Mouse (Mus musculus) hindbrain, embryonic 16.5 days (tissue): ENCODE data around the gene Arhgap28. TPM values are rescaled to one million over a fixed set of nuclear protein-coding genes. Genes with fewer than 3 reads are reported as not detected.

Experiments used
- ATAC-seq: fragments of 200-750 bp; cut with Nextera tagmentation; 2 replicates; pipeline ENCODE4 v1.8.0; 2017; ENCODE audit warnings: moderate TSS enrichment, moderate library complexity
- H3K27ac ChIP-seq: fragments of 300-500 bp; sonication (generic); 2 replicates; pipeline ENCODE4 v1.5.1; 2014; ENCODE audit warnings: low read depth, mild to moderate bottlenecking, control low read depth, low read length, moderate library complexity
- H3K27me3 ChIP-seq: fragments of 300-500 bp; sonication (generic); replicated peaks from 2 replicates; pipeline ENCODE4 v1.6.1; 2014; ENCODE audit warnings: low read length; ENCODE audit not compliant: control insufficient read depth, insufficient read depth
- H3K36me3 ChIP-seq: fragments of 300-500 bp; sonication (generic); 2 replicates; pipeline ENCODE4 v1.6.1; 2014; ENCODE audit warnings: mild to moderate bottlenecking, low read length, moderate library complexity, mixed read lengths; ENCODE audit not compliant: control insufficient read depth, insufficient read depth
- H3K4me1 ChIP-seq: fragments of 300-500 bp; sonication (generic); 2 replicates; pipeline ENCODE4 v1.6.1; 2014; ENCODE audit warnings: low read depth, low read length; ENCODE audit not compliant: control insufficient read depth, insufficient read depth
- H3K4me2 ChIP-seq: fragments of 300-500 bp; sonication (generic); 2 replicates; pipeline ENCODE4 v1.6.1; 2014; ENCODE audit warnings: mild to moderate bottlenecking, low read length, control low read depth, moderate library complexity
- H3K4me3 ChIP-seq: fragments of 300-500 bp; sonication (generic); 2 replicates; pipeline ENCODE4 v1.5.1; 2014; ENCODE audit warnings: mild to moderate bottlenecking, low read length, control low read depth, moderate library complexity
- H3K9ac ChIP-seq: fragments of 300-500 bp; sonication (generic); 2 replicates; pipeline ENCODE4 v1.6.1; 2014; ENCODE audit warnings: low read depth, mild to moderate bottlenecking, control low read depth, low read length, moderate library complexity
- H3K9me3 ChIP-seq: fragments of 300-500 bp; sonication (generic); 2 replicates; pipeline ENCODE4 v1.6.1; 2014; ENCODE audit warnings: mild to moderate bottlenecking, low read length, moderate library complexity; ENCODE audit not compliant: control insufficient read depth
- WGBS: fragments of 180-500 bp; shearing (Covaris S2); extraction: QIAGEN DNeasy Blood & Tissue Kit; methylation state at CpG from one replicate; pipeline ENCODE4 v1.1.7; 2014; 5-methylcytosine and 5-hydroxymethylcytosine counted together
- polyA plus RNA-seq: library from polyadenylated mRNA; unstranded; fragments of >200 nt; fragmentation: Nextera tagmentation; extraction: Ambion mirVana; gene quantifications from 2 replicates; pipeline ENCODE4 v1.2.1, GENCODE M21; 2015

The Arhgap28 gene
- polyA plus RNA-seq, 1 experiment from 2014 or later = 5.9 TPM

- Histone ChIP-seq H3K4me3 (no peak overlapping the region), H3K9me3 (no peaks in the 10 kb centered on the region), H3K4me1 (peaks cover 4% of the 10 kb centered on the region; the same call in 1 of the 2 replicates), H3K27ac (no peak overlapping the region), H3K27me3 (no peaks in the 10 kb centered on the region), H3K36me3 (no peaks in the 10 kb centered on the region), H3K9ac (no peak overlapping the region), H3K4me2 (no peak overlapping the region)
- 76% methylated on average over 5 of the region's 5 CpGs for WGBS
- no peak for ATAC-seq
Measured at GRCm38 (mm10) chr17:67954961-67955360, 49.0 kb downstream of the Arhgap28 start.

- no peaks in the 10 kb centered on the region for H3K27me3 ChIP-seq
- no peak overlapping the region for H3K9ac ChIP-seq
- WGBS = 71% methylated on average over 11 of the region's 11 CpGs
- ATAC-seq = no peak
- no peak overlapping the region; the same call in 1 of the 2 replicates for H3K27ac ChIP-seq
- 0 out of 2 replicates have a peak overlapping the region, but pooled peaks have one; percentile 8 for H3K4me3 ChIP-seq
- no peak overlapping the region for H3K4me2 ChIP-seq
- no peaks in the 10 kb centered on the region for H3K36me3 ChIP-seq
- no peaks in the 10 kb centered on the region for H3K9me3 ChIP-seq
- H3K4me1 ChIP-seq = peaks cover 4% of the 10 kb centered on the region; the same call in 1 of the 2 replicates
Measured at GRCm38 (mm10) chr17:67950523-67951213, 53.3 kb downstream of the Arhgap28 start.

- Histone ChIP-seq H3K9ac (no peak overlapping the region), H3K36me3 (no peaks in the 10 kb centered on the region), H3K9me3 (no peaks in the 10 kb centered on the region), H3K4me1 (no peaks in the 10 kb centered on the region; the same call in 1 of the 2 replicates), H3K4me2 (no peak overlapping the region), H3K4me3 (no peak overlapping the region), H3K27ac (no peak overlapping the region), H3K27me3 (no peaks in the 10 kb centered on the region)
- 82% methylated on average over 5 of the region's 5 CpGs for WGBS
- ATAC-seq = no peak
Measured at GRCm38 (mm10) chr17:67948601-67949000, 55.3 kb downstream of the Arhgap28 start.

- no peak for ATAC-seq
- Histone ChIP-seq H3K9ac (no peak overlapping the region), H3K27ac (no peak overlapping the region), H3K4me3 (no peak overlapping the region), H3K9me3 (no peaks in the 10 kb centered on the region), H3K4me1 (no peaks in the 10 kb centered on the region), H3K4me2 (no peak overlapping the region), H3K36me3 (no peaks in the 10 kb centered on the region), H3K27me3 (no peaks in the 10 kb centered on the region)
- 69% methylated on average over 7 of the region's 7 CpGs for WGBS
Measured at GRCm38 (mm10) chr17:67945453-67945852, 58.5 kb downstream of the Arhgap28 start.

- H3K9me3 ChIP-seq = no peaks in the 10 kb centered on the region
- H3K9ac ChIP-seq = no peak overlapping the region
- no peak overlapping the region for H3K4me2 ChIP-seq
- H3K36me3 ChIP-seq = no peaks in the 10 kb centered on the region
- H3K4me1 ChIP-seq = no peaks in the 10 kb centered on the region
- 71% methylated on average over 7 of the region's 7 CpGs for WGBS
- no peak for ATAC-seq
- H3K27me3 ChIP-seq = no peaks in the 10 kb centered on the region
- no peak overlapping the region for H3K4me3 ChIP-seq
- H3K27ac ChIP-seq = no peak overlapping the region
Measured at GRCm38 (mm10) chr17:67944256-67944655, 59.7 kb downstream of the Arhgap28 start.

- 90% methylated on average over 6 of the region's 6 CpGs for WGBS
- Histone ChIP-seq H3K9me3 (no peaks in the 10 kb centered on the region), H3K27ac (no peak overlapping the region), H3K4me2 (no peak overlapping the region), H3K9ac (no peak overlapping the region), H3K36me3 (no peaks in the 10 kb centered on the region), H3K27me3 (no peaks in the 10 kb centered on the region), H3K4me3 (no peak overlapping the region), H3K4me1 (no peaks in the 10 kb centered on the region)
- no peak for ATAC-seq
Measured at GRCm38 (mm10) chr17:67941026-67941425, 62.9 kb downstream of the Arhgap28 start.

GRCm38 (mm10) chr17:67937050-67937449 is 66.9 kb downstream of the Arhgap28 start:
- H3K9me3 ChIP-seq = no peaks in the 10 kb centered on the region
- H3K4me1 ChIP-seq = no peaks in the 10 kb centered on the region
- no peak overlapping the region for H3K4me2 ChIP-seq
- no peak for ATAC-seq
- H3K36me3 ChIP-seq = no peaks in the 10 kb centered on the region
- 96% methylated on average over 3 of the region's 3 CpGs for WGBS
- H3K27ac ChIP-seq = no peak overlapping the region
- no peak overlapping the region for H3K4me3 ChIP-seq
- H3K27me3 ChIP-seq = no peaks in the 10 kb centered on the region
- no peak overlapping the region for H3K9ac ChIP-seq

- Histone ChIP-seq H3K4me1 (no peaks in the 10 kb centered on the region), H3K4me3 (no peak overlapping the region), H3K36me3 (no peaks in the 10 kb centered on the region), H3K9ac (no peak overlapping the region), H3K27ac (no peak overlapping the region), H3K4me2 (no peak overlapping the region), H3K9me3 (no peaks in the 10 kb centered on the region), H3K27me3 (no peaks in the 10 kb centered on the region)
- WGBS = 81% methylated on average over 4 of the region's 4 CpGs
- ATAC-seq = no peak
Measured at GRCm38 (mm10) chr17:67935556-67935955, 68.4 kb downstream of the Arhgap28 start.

- no peak for ATAC-seq
- 75% methylated on average over 6 of the region's 6 CpGs for WGBS
- no peaks in the 10 kb centered on the region for H3K27me3 ChIP-seq
- no peak overlapping the region for H3K4me2 ChIP-seq
- no peaks in the 10 kb centered on the region for H3K9me3 ChIP-seq
- H3K36me3 ChIP-seq = no peaks in the 10 kb centered on the region
- H3K4me3 ChIP-seq = no peak overlapping the region
- H3K27ac ChIP-seq = no peak overlapping the region
- no peaks in the 10 kb centered on the region for H3K4me1 ChIP-seq
- H3K9ac ChIP-seq = no peak overlapping the region
Measured at GRCm38 (mm10) chr17:67931396-67931795, 72.5 kb downstream of the Arhgap28 start.
